Mouse (Mus musculus): ENCODE results near the gene Tec. TPM values are rescaled to one million over a fixed set of nuclear protein-coding genes. Genes with fewer than 3 reads are reported as not detected.
A peak's percentile ranks its signal among the peaks of the same experiment; 100 is the strongest.

Gene Tec
- polyA plus RNA-seq, 1 experiment from 2014 or later: 4.3 TPM

GRCm38 (mm10) chr5:72902876-72903516 lies 34.7 kb upstream of the Tec start:
- no peak overlapping the region for H3K4me3 ChIP-seq
- H3K27me3 ChIP-seq (ENCODE audit: insufficient read depth, poor library complexity, severe bottlenecking): no peaks in the 10 kb centered on the region
- H3K27ac ChIP-seq: no peak overlapping the region
- H3K9me3 ChIP-seq: no peaks in the 10 kb centered on the region
- 93% methylated on average over 3 of the region's 3 CpGs for WGBS
- no peak for DNase-seq (ENCODE audit: low spot score)
- no peaks in the 10 kb centered on the region for H3K4me1 ChIP-seq (replicated peaks)
- H3K36me3 ChIP-seq: no peaks in the 10 kb centered on the region

- H3K27ac ChIP-seq: no peak overlapping the region
- no peaks in the 10 kb centered on the region for H3K27me3 ChIP-seq (ENCODE audit: insufficient read depth, poor library complexity, severe bottlenecking)
- no peak for DNase-seq (ENCODE audit: low spot score)
- WGBS: 55% methylated on average over 3 of the region's 3 CpGs
- H3K4me3 ChIP-seq: no peak overlapping the region
- H3K36me3 ChIP-seq: no peaks in the 10 kb centered on the region
- no peaks in the 10 kb centered on the region for H3K4me1 ChIP-seq (replicated peaks)
- H3K9me3 ChIP-seq: no peaks in the 10 kb centered on the region
These were observed 34.0 kb upstream of the Tec start for GRCm38 (mm10) chr5:72902312-72902711.

GRCm38 (mm10) chr5:72901866-72902265 lies 33.6 kb upstream of the Tec start:
- no peak for DNase-seq (ENCODE audit: low spot score)
- WGBS: 87% methylated on average over 4 of the region's 4 CpGs
- H3K4me3 ChIP-seq: no peak overlapping the region
- no peaks in the 10 kb centered on the region for H3K9me3 ChIP-seq
- H3K4me1 ChIP-seq (replicated peaks): 0 out of 2 replicates have a peak, but pooled peaks cover 2% of the 10 kb centered on the region
- H3K27ac ChIP-seq: no peak overlapping the region
- no peaks in the 10 kb centered on the region for H3K27me3 ChIP-seq (ENCODE audit: insufficient read depth, poor library complexity, severe bottlenecking)
- no peaks in the 10 kb centered on the region for H3K36me3 ChIP-seq

- H3K36me3 ChIP-seq: no peaks in the 10 kb centered on the region
- WGBS: 89% methylated on average over 8 of the region's 8 CpGs
- H3K27me3 ChIP-seq (ENCODE audit: insufficient read depth, poor library complexity, severe bottlenecking): no peaks in the 10 kb centered on the region
- no peak overlapping the region for H3K27ac ChIP-seq
- DNase-seq (ENCODE audit: low spot score): no peak
- H3K4me1 ChIP-seq (replicated peaks): 0 out of 2 replicates have a peak, but pooled peaks cover 2% of the 10 kb centered on the region
- no peaks in the 10 kb centered on the region for H3K9me3 ChIP-seq
- H3K4me3 ChIP-seq: no peak overlapping the region
These were observed 31.0 kb upstream of the Tec start for GRCm38 (mm10) chr5:72899255-72899654.

DNA sequence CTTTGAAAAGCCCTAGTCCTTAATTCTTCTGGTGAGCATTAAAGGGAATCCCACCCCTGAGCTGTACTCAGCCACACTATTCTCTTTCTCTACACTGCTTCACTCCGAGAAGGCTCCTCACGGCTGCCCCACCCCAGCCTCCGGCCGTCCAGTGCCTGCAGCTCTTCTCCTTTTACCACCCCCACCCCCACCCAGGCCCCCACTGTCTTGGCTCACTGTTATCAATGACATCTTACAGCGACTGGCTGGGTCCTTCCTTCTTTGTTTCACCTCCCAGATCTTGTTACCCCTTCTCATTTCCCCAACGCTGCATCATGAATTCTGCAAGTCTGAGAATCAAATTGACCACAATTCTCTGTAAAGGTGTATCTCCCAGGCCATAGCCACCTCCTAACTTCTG lies 29.7 kb upstream of the Tec start:
- no peak overlapping the region for H3K4me3 ChIP-seq
- H3K36me3 ChIP-seq: no peaks in the 10 kb centered on the region
- H3K27ac ChIP-seq: no peak overlapping the region
- no peaks in the 10 kb centered on the region for H3K27me3 ChIP-seq (ENCODE audit: insufficient read depth, poor library complexity, severe bottlenecking)
- DNase-seq (ENCODE audit: low spot score): no peak
- WGBS: 53% methylated on average over 6 of the region's 6 CpGs
- 0 out of 2 replicates have a peak, but pooled peaks cover 2% of the 10 kb centered on the region for H3K4me1 ChIP-seq (replicated peaks)
- H3K9me3 ChIP-seq: no peaks in the 10 kb centered on the region

DNA sequence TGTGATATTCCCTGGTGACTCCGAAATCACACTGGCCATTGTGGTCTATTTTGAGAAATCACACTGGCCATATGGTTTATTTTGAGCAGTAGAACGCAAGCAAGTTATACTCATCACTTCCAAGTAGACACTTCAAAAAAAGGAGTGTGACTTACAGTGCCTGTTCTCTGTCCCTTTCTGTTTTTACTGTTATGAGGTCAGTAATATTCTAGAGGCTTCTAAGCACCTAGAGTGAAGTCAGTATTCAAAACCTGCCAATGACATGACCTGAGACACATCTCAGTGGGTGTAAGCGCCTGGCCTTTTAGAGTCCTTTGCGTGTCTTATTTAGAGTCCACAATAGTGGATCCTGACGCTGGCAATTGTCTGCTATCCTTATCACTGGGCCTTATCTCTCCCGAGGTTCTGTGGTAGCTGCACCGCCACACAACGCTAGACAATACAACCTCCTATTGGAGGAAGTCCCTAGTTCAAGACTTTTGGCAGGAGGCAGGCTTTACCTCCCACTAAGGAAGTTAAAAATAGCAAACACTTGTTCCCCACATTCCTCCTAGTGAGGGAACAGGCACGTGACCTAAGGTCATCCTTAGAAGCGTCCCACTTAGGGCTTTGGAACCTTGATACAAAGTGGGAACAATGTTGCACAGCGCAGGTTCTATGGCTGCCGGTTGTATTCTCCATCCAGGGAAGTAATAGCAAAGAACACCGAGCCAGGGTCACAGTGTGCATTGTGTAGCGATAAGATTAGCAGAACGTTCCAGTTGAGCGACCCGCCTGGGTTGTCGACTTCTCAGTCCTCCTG lies 28.4 kb upstream of the Tec start:
- no peak overlapping the region for H3K4me3 ChIP-seq
- no peaks in the 10 kb centered on the region for H3K9me3 ChIP-seq
- 0 out of 2 replicates have a peak, but pooled peaks cover 2% of the 10 kb centered on the region for H3K4me1 ChIP-seq (replicated peaks)
- H3K27ac ChIP-seq: no peak overlapping the region
- no peaks in the 10 kb centered on the region for H3K27me3 ChIP-seq (ENCODE audit: insufficient read depth, poor library complexity, severe bottlenecking)
- 79% methylated on average over 18 of the region's 18 CpGs for WGBS
- no peaks in the 10 kb centered on the region for H3K36me3 ChIP-seq
- DNase-seq (ENCODE audit: low spot score): no peak

DNA sequence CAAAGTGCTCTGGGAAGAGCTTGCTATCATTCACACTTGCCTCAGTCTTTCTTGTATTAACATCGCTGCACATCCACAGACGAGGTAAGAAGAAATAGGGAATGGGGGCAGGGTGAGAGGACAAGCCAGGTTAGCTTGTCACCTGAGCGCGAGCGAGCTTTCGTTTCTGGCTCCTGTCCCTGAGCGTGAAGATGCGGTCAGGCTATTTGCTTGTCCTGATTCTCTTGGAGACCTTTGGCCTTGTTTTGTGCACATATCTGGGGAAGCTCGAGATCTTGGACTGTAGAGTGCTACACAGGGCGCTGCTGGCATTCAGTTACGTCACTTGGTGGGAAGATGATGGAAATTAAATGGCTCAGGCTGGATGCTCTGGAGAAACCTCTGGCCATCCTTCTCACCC lies 27.0 kb upstream of the Tec start:
- 92% methylated on average over 11 of the region's 11 CpGs for WGBS

GRCm38 (mm10) chr5:72893987-72894386 lies 25.7 kb upstream of the Tec start:
- H3K9me3 ChIP-seq: no peaks in the 10 kb centered on the region
- 55% methylated on average over 5 of the region's 5 CpGs for WGBS
- H3K4me3 ChIP-seq: no peak overlapping the region
- H3K27me3 ChIP-seq (ENCODE audit: insufficient read depth, poor library complexity, severe bottlenecking): no peaks in the 10 kb centered on the region
- 0 out of 2 replicates have a peak, but pooled peaks cover 4% of the 10 kb centered on the region for H3K4me1 ChIP-seq (replicated peaks)
- H3K27ac ChIP-seq: no peak overlapping the region
- DNase-seq (ENCODE audit: low spot score): peak; percentile 24
- no peaks in the 10 kb centered on the region for H3K36me3 ChIP-seq

More for the DNA sequence above, 27.0 kb upstream of the Tec start:
- no peaks in the 10 kb centered on the region for H3K27me3 ChIP-seq (ENCODE audit: insufficient read depth, poor library complexity, severe bottlenecking)
- no peak for DNase-seq (ENCODE audit: low spot score)
- 0 out of 2 replicates have a peak, but pooled peaks cover 4% of the 10 kb centered on the region for H3K4me1 ChIP-seq (replicated peaks)
- H3K9me3 ChIP-seq: no peaks in the 10 kb centered on the region
- no peaks in the 10 kb centered on the region for H3K36me3 ChIP-seq
- H3K4me3 ChIP-seq: no peak overlapping the region
- H3K27ac ChIP-seq: no peak overlapping the region

DNA sequence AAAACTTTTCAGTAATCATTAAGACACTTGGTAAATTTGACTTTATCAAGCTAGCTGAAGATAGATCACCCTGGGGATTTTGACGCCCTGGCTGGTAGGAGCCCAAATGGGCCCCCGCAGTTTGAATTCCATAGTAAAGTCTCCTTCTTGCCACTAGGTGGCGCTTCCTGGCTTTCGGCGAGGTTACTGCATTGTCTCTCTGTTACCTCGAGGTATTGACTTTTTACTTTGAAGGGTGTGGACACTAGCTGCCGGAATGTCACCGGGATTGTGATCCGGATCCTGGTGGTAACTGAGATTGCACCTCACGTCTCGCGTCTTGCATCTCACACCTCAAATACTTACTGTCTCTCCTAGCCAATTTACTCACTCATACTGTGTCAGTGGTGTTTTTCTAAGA lies 23.3 kb upstream of the Tec start:
- Histone ChIP-seq H3K27ac (no peak overlapping the region), H3K9me3 (no peaks in the 10 kb centered on the region), H3K27me3 (ENCODE audit: insufficient read depth, poor library complexity, severe bottlenecking) (no peaks in the 10 kb centered on the region), H3K36me3 (no peaks in the 10 kb centered on the region), H3K4me1 (replicated peaks) (0 out of 2 replicates have a peak, but pooled peaks cover 2% of the 10 kb centered on the region), H3K4me3 (no peak overlapping the region)
- DNase-seq (ENCODE audit: low spot score): peak; percentile 52
- 8% methylated on average over 12 of the region's 12 CpGs for WGBS

DNA sequence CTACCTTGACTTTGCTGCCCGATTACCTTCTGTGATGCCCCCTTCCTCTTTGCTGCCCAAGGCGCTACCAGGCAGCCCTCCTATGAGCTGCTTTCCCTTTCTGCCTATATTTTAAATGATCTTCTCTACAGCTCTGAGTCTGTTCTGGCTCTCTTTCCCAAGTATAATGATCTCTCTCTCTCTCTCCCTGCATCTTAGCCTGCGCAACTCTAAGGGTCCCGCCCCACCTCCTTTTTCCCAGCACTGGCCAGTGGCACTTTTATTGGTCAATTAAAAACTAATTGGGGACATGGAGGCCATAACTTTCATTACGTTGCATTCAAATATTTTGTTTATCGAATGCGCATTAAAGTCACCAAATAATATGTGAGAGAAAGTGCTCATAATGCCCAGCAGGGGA lies 20.0 kb upstream of the Tec start:
- H3K4me3 ChIP-seq: no peak overlapping the region
- H3K36me3 ChIP-seq: no peaks in the 10 kb centered on the region

GRCm38 (mm10) chr5:72886458-72887222 lies 18.4 kb upstream of the Tec start:
- Histone ChIP-seq H3K36me3 (no peaks in the 10 kb centered on the region), H3K9me3 (no peaks in the 10 kb centered on the region), H3K4me1 (replicated peaks) (0 out of 2 replicates have a peak, but pooled peaks cover 2% of the 10 kb centered on the region), H3K4me3 (no peak overlapping the region), H3K27me3 (ENCODE audit: insufficient read depth, poor library complexity, severe bottlenecking) (no peaks in the 10 kb centered on the region), H3K27ac (no peak overlapping the region)
- DNase-seq (ENCODE audit: low spot score): no peak
- WGBS: 89% methylated on average over 19 of the region's 19 CpGs

More for the DNA sequence above, 20.0 kb upstream of the Tec start:
- WGBS: 92% methylated on average over 7 of the region's 7 CpGs
- Histone ChIP-seq H3K27ac (no peak overlapping the region), H3K4me1 (replicated peaks) (0 out of 2 replicates have a peak, but pooled peaks cover 2% of the 10 kb centered on the region), H3K27me3 (ENCODE audit: insufficient read depth, poor library complexity, severe bottlenecking) (no peaks in the 10 kb centered on the region), H3K9me3 (no peaks in the 10 kb centered on the region)
- no peak for DNase-seq (ENCODE audit: low spot score)

DNA sequence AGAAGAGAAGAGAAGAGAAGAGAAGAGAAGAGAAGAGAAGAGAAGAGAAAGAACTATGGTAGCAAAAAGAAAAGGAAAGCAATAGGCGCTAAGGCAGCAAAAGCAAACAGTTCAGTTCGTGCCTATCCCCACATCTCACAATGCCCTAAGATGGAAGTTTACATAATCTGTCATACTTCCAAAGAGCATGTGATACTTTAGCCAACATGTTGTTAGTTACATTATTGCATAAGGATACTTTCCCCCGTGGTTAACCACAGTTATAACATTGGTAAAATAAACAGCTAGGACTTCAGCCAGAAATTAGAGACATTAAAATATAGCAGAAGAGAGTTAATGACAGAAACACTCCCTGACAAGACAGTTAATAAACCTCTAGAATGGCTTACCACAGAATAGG lies 15.4 kb upstream of the Tec start:
- H3K9me3 ChIP-seq: no peaks in the 10 kb centered on the region
- no peak overlapping the region for H3K4me3 ChIP-seq
- no peaks in the 10 kb centered on the region for H3K36me3 ChIP-seq
- H3K27me3 ChIP-seq (ENCODE audit: insufficient read depth, poor library complexity, severe bottlenecking): no peaks in the 10 kb centered on the region
- 89% methylated on average over 3 of the region's 3 CpGs for WGBS
- DNase-seq (ENCODE audit: low spot score): no peak
- no peaks in the 10 kb centered on the region for H3K4me1 ChIP-seq (replicated peaks)
- no peak overlapping the region for H3K27ac ChIP-seq

- Histone ChIP-seq H3K4me1 (replicated peaks) (no peaks in the 10 kb centered on the region), H3K27me3 (ENCODE audit: insufficient read depth, poor library complexity, severe bottlenecking) (0 out of 2 replicates have a peak, but pooled peaks cover 2% of the 10 kb centered on the region), H3K36me3 (no peaks in the 10 kb centered on the region), H3K27ac (no peak overlapping the region), H3K4me3 (no peak overlapping the region), H3K9me3 (no peaks in the 10 kb centered on the region)
- DNase-seq (ENCODE audit: low spot score): no peak
- 83% methylated on average over 2 of the region's 2 CpGs for WGBS
These were observed 14.1 kb upstream of the Tec start for GRCm38 (mm10) chr5:72882412-72882765.

Data from hindbrain, embryonic 10.5 days (tissue).